ENCODE assay signal across 29 mouse cellular contexts in the genomic region with DNA sequence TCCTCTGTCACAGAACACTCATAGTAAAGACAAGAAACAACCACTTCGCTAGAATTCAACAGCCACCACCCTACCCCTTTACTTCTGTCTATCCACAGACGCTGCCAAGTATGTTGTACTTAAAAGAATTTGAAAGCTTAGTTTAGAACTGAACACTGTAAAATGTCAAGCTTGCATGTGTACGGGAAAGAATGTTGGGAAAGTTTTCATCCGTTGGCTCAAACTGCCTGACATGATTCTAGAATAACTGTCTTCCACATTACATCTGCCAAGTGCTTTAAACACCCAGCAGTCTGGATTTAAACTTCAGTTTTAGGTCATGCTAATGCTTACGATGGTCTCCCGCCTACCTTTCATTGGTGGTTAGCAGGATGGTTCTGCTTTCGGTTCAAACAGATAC. TPM values are rescaled to one million over a fixed set of nuclear protein-coding genes. Genes with fewer than 3 reads are reported as not detected.
DNase-seq lines count a peak whose midpoint lies in the region; ATAC-seq and TF ChIP-seq lines count a peak whose summit lies in the region.
"Had no signal": no experiment of that assay in that cellular context is flagged by ENCODE, and none has a peak within 500 bp of the region (broad histone marks: within the 10 kb centered on the region; RNA-seq: fewer than 3 reads in every experiment).

No protein-coding gene starts in this region.

- H3K4me2 ChIP-seq in forebrain, postnatal 0 days (ENCODE audit: low read depth): no peak overlapping the region
- no peak overlapping the region for H3K4me2 ChIP-seq in forebrain, embryonic 12.5 days
- no peak overlapping the region for H3K4me2 ChIP-seq in limb, embryonic 14.5 days (replicated peaks; ENCODE audit: low read depth, low read length, severe bottlenecking)
- H3K4me2 ChIP-seq: embryonic facial prominence, embryonic 13.5 days; heart, embryonic 13.5 days; hindbrain, embryonic 14.5 days had no signal

- H3K27ac ChIP-seq in forebrain, postnatal 0 days (ENCODE audit: low read depth, low read length): no peak overlapping the region
- H3K27ac ChIP-seq in forebrain, embryonic 12.5 days: no peak overlapping the region
- H3K27ac ChIP-seq in limb, embryonic 14.5 days (replicated peaks; ENCODE audit: low read depth, low read length): no peak overlapping the region
- H3K27ac ChIP-seq in limb, embryonic 10.5 days: no peak overlapping the region
- H3K27ac ChIP-seq: embryonic facial prominence, embryonic 13.5 days; forebrain, embryonic 10.5 days; gastrocnemius, adult 2 months; heart, embryonic 13.5 days; hindbrain, embryonic 14.5 days; hindbrain, postnatal 0 days had no signal

- H3K9ac ChIP-seq in forebrain, postnatal 0 days: no peak overlapping the region
- no peak overlapping the region for H3K9ac ChIP-seq in forebrain, embryonic 12.5 days
- no peak overlapping the region for H3K9ac ChIP-seq in limb, embryonic 14.5 days (ENCODE audit: low read depth, low read length, severe bottlenecking)
- H3K9ac ChIP-seq: embryonic facial prominence, embryonic 13.5 days; heart, embryonic 13.5 days; hindbrain, embryonic 14.5 days had no signal

- DNase-seq in forebrain, postnatal 0 days: peak; percentile 33
- DNase-seq in layer of hippocampus, adult 9-11 months: peak; percentile 9
- no peak for DNase-seq in layer of hippocampus, postnatal 10 days (ENCODE audit: low spot score in 2 of 2)
- DNase-seq in limb, embryonic 14.5 days (ENCODE audit: low spot score): peak; percentile 4
- no peak for DNase-seq in limb, embryonic 10.5 days (ENCODE audit: low spot score)
- DNase-seq in telencephalon, adult 2 months (ENCODE audit: low read depth, low spot score): peak; percentile 13
- DNase-seq: adrenal gland, postnatal 10 days; adrenal gland, postnatal 36 days; B cell, adult 2 months; cerebellum, adult 11 months; cerebellum, adult 2 months; cerebellum, adult 9-11 months; cerebellum, postnatal 25 days; gastrocnemius, adult 2 months; gastrocnemius, postnatal 14 days; heart, adult 18-20 months; heart, postnatal 14 days; heart, postnatal 4 days had no signal

- H3K27me3 ChIP-seq in forebrain, postnatal 0 days (ENCODE audit: insufficient read depth, low read length): no peaks in the 10 kb centered on the region
- no peaks in the 10 kb centered on the region for H3K27me3 ChIP-seq in forebrain, embryonic 12.5 days
- no peaks in the 10 kb centered on the region for H3K27me3 ChIP-seq in limb, embryonic 14.5 days (ENCODE audit: control insufficient read depth, insufficient read depth, low read length)
- H3K27me3 ChIP-seq in limb, embryonic 10.5 days (ENCODE audit: low read depth, poor library complexity, severe bottlenecking): no peaks in the 10 kb centered on the region
- H3K27me3 ChIP-seq: CH12.LX; embryonic facial prominence, embryonic 13.5 days; heart, embryonic 13.5 days; Patski had no signal

- H3K4me3 ChIP-seq in forebrain, postnatal 0 days (ENCODE audit: low read depth, low read length): no peak overlapping the region
- no peak overlapping the region for H3K4me3 ChIP-seq in forebrain, embryonic 12.5 days (replicated peaks)
- no peak overlapping the region for H3K4me3 ChIP-seq in limb, embryonic 14.5 days (replicated peaks; ENCODE audit: low read length)
- no peak overlapping the region for H3K4me3 ChIP-seq in limb, embryonic 10.5 days
- H3K4me3 ChIP-seq: embryonic facial prominence, embryonic 13.5 days; forebrain, embryonic 10.5 days; gastrocnemius, adult 2 months; heart, embryonic 13.5 days had no signal

- TF ChIP-seq CTCF in forebrain, postnatal 0 days (IDR thresholded peaks at IDR 0.05; ENCODE audit: low read depth): no peak

- 74% methylated on average over 7 of the region's 7 CpGs for WGBS in forebrain, postnatal 0 days
- WGBS in forebrain, embryonic 12.5 days: 94% methylated on average over 7 of the region's 7 CpGs
- WGBS in limb, embryonic 14.5 days: 78% methylated on average over 7 of the region's 7 CpGs
- 91% methylated on average over 7 of the region's 7 CpGs for WGBS in limb, embryonic 10.5 days

- peak; percentile 40 for ATAC-seq in forebrain, postnatal 0 days
- no peak for ATAC-seq in forebrain, embryonic 12.5 days (ENCODE audit: low FRiP score)
- no peak for ATAC-seq in limb, embryonic 14.5 days (ENCODE audit: low FRiP score, low read depth)
- ATAC-seq: forebrain, embryonic 14.5 days; hindbrain, postnatal 0 days; inflammation-experienced regulatory T-cells, adult 6 months; Patski had no signal

- H3K4me1 ChIP-seq in forebrain, postnatal 0 days (ENCODE audit: insufficient read depth): no peaks in the 10 kb centered on the region
- no peaks in the 10 kb centered on the region for H3K4me1 ChIP-seq in forebrain, embryonic 12.5 days
- no peaks in the 10 kb centered on the region for H3K4me1 ChIP-seq in limb, embryonic 14.5 days (ENCODE audit: control insufficient read depth, insufficient read depth, low read length)
- no peaks in the 10 kb centered on the region; the same call in 1 of the 2 replicates for H3K4me1 ChIP-seq in limb, embryonic 10.5 days
- H3K4me1 ChIP-seq: embryonic facial prominence, embryonic 13.5 days; forebrain, embryonic 10.5 days; heart, embryonic 13.5 days had no signal

- no peak for TF ChIP-seq POLR2A in limb, embryonic 14.5 days (IDR thresholded peaks at IDR 0.05; ENCODE audit: borderline replicate concordance, extremely low read depth, insufficient read depth, insufficient read length)

- no peaks in the 10 kb centered on the region for H3K9me3 ChIP-seq in forebrain, postnatal 0 days (ENCODE audit: low read length)
- H3K9me3 ChIP-seq in forebrain, embryonic 12.5 days: no peaks in the 10 kb centered on the region
- H3K9me3 ChIP-seq in limb, embryonic 14.5 days (ENCODE audit: control insufficient read depth, low read length): no peaks in the 10 kb centered on the region
- H3K9me3 ChIP-seq in limb, embryonic 10.5 days (replicated peaks): no peaks in the 10 kb centered on the region
- H3K9me3 ChIP-seq: embryonic facial prominence, embryonic 13.5 days; forebrain, embryonic 10.5 days; G1E; heart, embryonic 13.5 days had no signal

- no peaks in the 10 kb centered on the region for H3K36me3 ChIP-seq in forebrain, postnatal 0 days (ENCODE audit: insufficient read depth)
- H3K36me3 ChIP-seq in forebrain, embryonic 12.5 days (replicated peaks): no peaks in the 10 kb centered on the region
- H3K36me3 ChIP-seq in limb, embryonic 14.5 days (ENCODE audit: control insufficient read depth, insufficient read depth, low read length): no peaks in the 10 kb centered on the region
- no peaks in the 10 kb centered on the region for H3K36me3 ChIP-seq in limb, embryonic 10.5 days
- H3K36me3 ChIP-seq: embryonic facial prominence, embryonic 13.5 days; forebrain, embryonic 10.5 days; G1E; heart, embryonic 13.5 days had no signal

RNA-seq across cellular contexts. Expression of gene Elovl6, which starts 54.1 kb away (rescaled TPM):
- 46.9 and 51.9 TPM in 2 replicates for total RNA-seq in forebrain, postnatal 0 days (2014; rRNA removed)
- polyA plus RNA-seq in forebrain, postnatal 0 days (2015; fragmentation: Nextera tagmentation; extraction: Ambion mirVana): 28.2 and 39.1 TPM in 2 replicates
- polyA plus RNA-seq in forebrain, embryonic 12.5 days (2016; fragmentation: Nextera tagmentation; extraction: Ambion mirVana): 34.6 and 37.4 TPM in 2 replicates
- 10 to 100 TPM; 53.8 to 55.6 TPM for total RNA-seq in layer of hippocampus, postnatal 10 days (2021)
- 27.0 and 38.5 TPM in 2 replicates for polyA plus RNA-seq in limb, embryonic 14.5 days (2012; rRNA removed)
- 23.2 and 27.3 TPM in 2 replicates for polyA plus RNA-seq in limb, embryonic 14.5 days (2014; fragmentation: Nextera tagmentation; extraction: Ambion mirVana)
- 54.6 and 59.0 TPM in 2 replicates for polyA plus RNA-seq in limb, embryonic 10.5 days (2016; fragmentation: Nextera tagmentation; extraction: Ambion mirVana)

Comparison
In these comparisons a context has a peak if more than half of its experiments do, and no peak if none do; other contexts are left out.
1. DNase-seq: peak in forebrain, postnatal 0 days (single experiment), layer of hippocampus, adult 9-11 months (single experiment), limb, embryonic 14.5 days (single experiment) and telencephalon, adult 2 months (single experiment); none in layer of hippocampus, postnatal 10 days (0 of 2) and limb, embryonic 10.5 days (single experiment).